Mouse (Mus musculus) cerebellum, adult 2 months (tissue): ENCODE measurements around the gene Adamts18.

Experiments used
- CTCF ChIP-seq: fragments of 200-500 bp; IDR thresholded peaks from 2 replicates; pipeline ENCODE4 v1.5.1; 2011; ENCODE audit warnings: low read depth, mild to moderate bottlenecking, control low read depth, low read length, moderate library complexity, borderline replicate concordance; ENCODE audit not compliant: insufficient read depth
- POLR2A ChIP-seq: fragments of 200-500 bp; IDR thresholded peaks from 2 replicates; pipeline ENCODE4 v1.6.1; 2011; ENCODE audit warnings: low read length, control low read depth, borderline replicate concordance; ENCODE audit not compliant: insufficient read depth

- TF ChIP-seq CTCF (no peak), POLR2A (no peak)
Measured at GRCm38 (mm10) chr8:113752349-113752748, 96.2 kb downstream of the Adamts18 start.
